Mouse (Mus musculus) kidney, postnatal 25 days (tissue): Measurements from ENCODE around the gene Zdhhc19.

Experiments
- DNase-seq, 2 experiments: peaks; one replicate each; pipeline ENCODE4 v3.0.0; 2021; ENCODE audit warnings: mixed read lengths in 2 of 2

The Zdhhc19 gene

DNA sequence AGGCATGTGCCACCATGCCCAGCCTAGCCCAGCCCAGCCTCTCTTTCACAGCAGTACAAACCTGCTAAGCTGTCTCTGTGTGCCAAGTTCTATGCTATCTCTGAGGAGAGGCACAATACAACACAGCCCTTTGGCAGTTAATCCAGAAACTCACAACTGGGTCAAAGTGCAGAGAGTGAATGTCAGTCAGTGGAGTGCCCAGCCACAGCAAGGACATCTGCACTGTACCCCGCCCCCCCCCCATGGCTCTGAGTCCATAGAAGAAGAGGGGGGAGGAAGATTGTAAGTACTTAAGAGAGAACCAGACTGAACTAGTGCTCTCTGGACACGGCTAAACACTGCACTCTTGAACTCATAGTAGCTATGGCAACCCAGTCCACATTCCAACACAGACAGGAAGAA, 55.3 kb downstream of the Zdhhc19 start:
- DNase-seq = peak; percentile 61 to 84

DNA sequence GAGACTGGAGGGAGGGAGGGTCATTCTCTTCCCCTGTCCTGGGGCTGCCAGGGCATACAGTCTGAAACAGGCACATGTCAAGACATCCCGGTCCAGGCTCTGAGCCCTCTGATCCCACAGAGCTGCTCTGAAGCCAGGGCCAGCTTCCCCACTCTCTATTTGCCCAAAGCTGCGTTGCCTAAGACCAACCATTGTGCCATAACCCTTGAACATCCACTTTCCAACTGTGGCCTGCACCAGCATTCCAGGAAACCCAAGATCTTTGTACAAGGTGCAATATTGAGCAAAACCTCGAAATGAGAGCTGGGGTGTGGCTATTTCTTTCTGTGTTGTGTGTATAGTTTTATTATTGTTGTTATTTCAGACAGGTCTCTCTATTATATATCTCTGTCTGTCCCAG, 59.5 kb downstream of the Zdhhc19 start:
- no peak for DNase-seq

DNA sequence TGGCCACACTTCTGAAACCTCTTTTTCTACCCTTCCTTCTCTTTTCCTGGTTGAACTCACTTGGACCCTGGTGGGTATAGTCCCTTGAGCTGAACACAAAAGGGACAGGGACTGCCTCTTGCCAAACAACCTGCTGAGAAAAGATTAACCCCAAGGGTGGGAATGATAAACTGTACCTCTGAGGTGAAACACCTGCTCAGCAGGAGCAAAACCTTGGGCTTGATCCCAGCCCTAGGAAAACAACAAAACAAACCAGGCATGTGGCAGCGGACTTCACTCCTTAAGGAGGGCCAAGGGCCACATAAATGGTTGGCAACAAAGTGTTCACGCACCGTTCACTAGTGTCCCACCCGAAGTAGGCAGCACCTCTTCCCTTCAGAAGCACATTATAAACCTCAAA, 63.4 kb downstream of the Zdhhc19 start:
- DNase-seq = peak; percentile 9 to 54

DNA sequence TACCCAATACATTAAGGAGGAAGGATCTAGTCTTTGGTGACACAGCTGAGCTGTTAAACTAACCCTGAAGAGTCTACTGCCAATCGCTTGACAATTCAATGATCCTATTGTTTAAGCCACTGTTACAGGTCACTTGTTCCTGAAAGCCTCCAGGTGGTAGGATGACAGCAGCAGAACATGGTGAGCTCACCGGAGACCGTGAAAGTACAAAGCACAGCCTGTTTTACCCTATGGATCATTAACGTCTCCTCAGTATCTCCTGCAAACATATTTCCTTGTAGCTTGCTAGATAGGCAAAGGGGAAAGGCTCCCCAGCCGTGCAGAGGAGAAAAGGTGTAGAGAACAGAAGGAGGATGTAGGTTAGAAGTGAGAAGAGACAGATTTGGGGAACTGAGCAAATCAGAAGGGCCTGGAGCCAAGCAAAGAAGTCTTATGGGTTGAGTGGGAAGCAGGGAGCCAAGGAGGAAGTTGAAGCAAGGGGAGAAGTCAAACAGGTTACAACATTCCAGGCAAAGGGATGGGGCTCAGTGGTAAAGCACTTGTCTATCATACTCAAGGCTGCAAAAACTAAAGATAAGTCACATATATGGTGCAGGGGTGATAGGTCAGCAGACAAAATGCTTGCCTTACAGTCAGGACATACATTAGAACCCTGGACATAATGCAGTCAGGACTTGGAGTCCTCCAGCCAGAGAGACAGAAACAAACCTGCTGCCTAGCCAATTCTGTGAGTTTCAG, 67.2 kb downstream of the Zdhhc19 start:
- DNase-seq = no peak

DNA sequence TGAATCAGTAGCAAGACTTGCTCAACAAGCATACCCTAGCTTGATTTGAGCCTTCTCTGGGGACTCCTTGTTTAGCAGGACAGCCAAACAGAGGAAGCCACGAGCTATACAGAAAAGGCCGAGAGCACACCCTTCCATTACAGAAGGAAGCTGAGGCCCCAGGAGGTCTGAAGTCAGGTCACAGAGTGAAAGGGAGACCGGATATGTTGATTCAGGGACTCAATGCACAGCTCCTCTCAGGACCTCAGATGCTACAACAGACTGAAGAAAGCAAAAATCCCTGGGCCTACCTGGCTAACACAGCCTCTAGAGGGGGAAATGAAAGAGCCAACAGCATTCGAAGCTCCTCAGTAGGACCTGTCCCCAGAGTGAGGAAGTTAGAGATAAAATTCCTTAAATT, 71.2 kb downstream of the Zdhhc19 start:
- DNase-seq = no peak

DNA sequence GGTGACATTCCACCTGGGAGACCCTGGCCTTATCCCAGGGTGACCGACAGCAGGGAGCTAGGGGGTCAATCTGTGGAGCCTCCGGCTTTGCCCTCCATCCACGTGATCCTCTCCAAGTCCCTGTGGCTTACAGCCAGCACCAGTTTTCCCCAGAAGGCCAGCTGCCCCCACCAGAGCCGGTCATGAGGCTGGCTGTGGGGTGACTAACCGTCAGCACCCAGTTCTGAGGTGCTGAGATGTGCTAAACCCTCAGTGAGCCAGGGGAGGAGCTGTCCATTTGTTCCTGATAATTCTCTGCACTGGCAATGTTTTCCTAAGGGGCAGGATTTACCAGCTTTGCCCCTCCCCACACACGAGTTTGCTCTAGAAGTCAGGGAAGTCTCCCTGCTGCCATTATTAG, 72.3 kb downstream of the Zdhhc19 start:
- peak in 1 of 2 experiments; percentile 45 for DNase-seq

DNA sequence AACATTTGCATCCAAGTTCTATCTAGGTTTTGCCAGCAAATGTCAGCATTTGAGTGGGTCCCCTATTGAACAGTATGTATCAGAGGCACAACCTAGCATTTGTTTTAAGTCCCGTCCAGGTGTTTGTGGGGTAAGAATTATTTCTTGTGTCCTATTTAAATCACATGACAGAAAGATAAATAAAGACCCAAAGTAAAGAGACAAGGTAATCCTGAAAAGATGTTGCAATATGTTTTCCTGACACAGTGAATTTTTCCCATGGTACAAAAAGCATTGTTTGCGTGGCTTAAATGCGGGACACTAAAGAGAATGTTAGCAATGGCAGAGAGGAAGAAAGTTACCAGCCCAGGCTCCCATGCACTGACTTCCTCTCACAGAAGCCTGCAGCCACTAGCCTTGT, 74.0 kb downstream of the Zdhhc19 start:
- DNase-seq = no peak

DNA sequence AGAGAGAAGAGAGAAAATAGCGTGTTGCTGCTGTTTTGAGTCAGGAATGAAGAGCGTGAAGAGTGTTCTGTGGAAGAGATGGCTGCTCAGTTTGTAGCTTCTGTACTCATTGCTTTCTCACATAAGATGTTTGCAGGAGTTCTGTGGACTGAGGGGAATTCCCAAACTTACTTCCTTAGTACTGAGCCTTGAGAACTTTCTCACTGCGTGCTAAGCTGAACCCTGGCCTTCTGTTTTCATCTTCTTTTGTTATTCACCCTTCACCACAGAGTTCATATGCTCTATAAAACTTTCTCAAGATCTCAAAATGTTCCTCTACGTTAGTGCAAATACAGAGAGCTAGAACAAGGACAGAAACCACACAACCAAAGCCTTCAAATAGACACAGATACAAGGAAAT, 76.5 kb downstream of the Zdhhc19 start:
- DNase-seq = no peak

DNA sequence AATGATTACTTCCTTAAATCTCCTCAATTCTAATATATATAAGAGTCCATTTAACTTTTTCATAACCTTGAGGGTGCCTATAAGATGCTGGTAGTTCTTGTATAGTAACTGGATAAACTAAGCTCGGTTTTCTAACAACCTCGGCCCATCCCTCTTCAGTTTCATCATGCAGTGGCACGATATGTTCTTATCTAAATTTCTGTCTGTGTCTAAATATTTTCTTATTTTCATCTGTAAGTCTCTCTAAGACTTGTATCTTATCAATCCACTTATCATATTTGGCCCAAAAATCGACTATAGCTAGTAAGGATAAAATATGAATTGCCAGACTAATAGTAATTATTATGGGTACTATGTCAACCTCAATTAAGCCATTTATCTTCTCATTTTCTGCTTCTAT, 90.4 kb downstream of the Zdhhc19 start:
- DNase-seq = no peak

DNA sequence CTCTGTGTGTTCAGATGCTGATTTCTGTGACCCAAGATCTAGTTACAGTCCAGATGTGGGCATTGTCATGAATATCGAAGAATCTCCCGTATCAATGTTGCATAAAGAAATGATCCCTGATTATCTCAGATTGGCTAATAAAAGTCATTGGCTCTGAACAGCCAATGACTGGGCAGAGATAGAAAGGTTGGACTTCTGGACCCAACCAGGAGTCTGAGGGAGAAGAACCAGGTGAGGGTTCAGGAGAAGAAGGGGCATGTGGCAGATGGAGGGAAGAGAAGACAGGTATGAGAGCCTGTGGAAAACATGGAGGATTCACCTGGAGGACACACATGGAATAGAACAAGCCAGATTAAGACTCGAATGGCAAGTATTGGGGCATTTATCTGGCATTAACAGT, 92.5 kb downstream of the Zdhhc19 start:
- DNase-seq = no peak

DNA sequence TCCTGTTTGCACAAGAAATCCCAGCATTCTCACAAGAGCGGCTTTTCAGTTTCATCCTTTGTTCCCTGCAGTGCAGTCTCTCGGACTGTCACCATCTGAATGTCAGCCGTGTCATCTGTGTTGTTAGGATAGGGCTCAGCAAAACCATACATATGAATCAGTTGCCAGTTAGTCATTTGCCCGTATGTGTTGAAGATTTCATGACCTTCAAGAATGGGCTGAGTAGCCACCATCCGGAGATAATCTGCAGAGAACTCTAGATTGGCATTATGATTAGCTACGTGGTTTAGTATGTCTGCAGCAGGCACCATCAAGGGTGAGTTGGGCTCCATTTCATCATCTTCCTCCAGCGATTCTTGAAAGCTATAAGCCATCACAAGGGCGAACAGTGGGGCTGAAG, 95.5 kb downstream of the Zdhhc19 start:
- no peak for DNase-seq

DNA sequence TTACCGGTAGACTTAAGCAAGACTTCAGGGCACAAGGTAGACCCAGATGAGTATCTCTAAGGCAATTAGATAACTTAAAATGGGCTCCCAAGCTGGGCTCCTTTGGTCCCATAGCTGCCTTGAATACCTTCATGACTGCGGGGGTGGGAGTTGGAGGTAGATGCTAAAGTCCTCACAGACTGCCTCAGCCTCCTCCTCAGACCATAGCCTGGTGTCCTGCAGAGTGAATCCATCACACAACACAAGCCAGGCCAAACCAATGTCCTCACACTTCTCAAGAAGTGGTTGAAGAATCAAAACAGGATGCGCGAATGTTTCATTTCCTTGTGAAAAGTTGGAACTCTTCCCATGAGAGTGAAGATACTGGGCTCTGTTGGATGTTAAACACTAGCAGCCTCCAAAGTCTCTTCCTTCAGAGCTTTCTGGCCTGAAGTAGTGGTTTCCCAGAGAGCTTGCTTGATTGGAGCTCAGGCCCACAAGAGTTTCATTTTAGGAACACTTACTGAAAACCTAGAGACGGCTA, 97.3 kb downstream of the Zdhhc19 start:
- DNase-seq = no peak

DNA sequence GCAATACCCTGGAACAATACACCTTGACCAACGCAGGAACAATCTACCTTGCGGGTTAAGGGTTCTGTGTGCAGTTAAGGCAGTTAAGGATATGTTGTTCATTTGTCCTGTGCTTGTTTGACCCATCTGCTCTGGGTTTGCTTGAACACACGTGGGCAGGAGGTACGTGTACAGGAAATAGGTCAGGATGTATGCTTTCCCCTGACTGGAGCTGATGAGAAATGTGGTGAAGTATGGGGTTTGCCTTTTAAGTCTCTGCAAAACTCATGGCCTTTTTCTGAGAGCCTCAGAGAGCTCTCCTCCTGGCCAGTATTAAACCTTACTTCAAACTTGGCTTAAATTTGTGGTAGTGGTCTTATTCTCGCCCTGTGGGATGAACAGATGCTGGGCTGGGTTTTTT, 97.9 kb downstream of the Zdhhc19 start:
- DNase-seq = no peak

DNA sequence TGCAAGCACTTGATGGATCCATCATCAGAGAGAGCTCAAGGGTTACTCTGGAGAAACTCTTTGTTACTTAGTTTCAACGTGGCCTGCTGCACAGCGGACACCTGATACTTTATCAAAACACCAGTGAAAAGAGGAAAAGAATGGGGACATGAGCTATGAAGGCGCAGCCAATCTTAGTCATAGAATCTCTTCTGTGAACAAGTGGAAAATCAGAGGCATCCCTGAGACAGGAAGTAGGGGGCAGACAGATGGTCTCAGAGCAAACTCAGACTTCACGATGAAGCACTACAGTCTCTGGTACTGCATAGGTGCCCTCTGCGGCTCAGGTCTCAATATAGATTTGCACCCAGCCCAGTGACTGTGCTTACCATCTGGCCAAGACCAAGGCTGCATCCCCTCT, 98.6 kb downstream of the Zdhhc19 start:
- DNase-seq = no peak

DNA sequence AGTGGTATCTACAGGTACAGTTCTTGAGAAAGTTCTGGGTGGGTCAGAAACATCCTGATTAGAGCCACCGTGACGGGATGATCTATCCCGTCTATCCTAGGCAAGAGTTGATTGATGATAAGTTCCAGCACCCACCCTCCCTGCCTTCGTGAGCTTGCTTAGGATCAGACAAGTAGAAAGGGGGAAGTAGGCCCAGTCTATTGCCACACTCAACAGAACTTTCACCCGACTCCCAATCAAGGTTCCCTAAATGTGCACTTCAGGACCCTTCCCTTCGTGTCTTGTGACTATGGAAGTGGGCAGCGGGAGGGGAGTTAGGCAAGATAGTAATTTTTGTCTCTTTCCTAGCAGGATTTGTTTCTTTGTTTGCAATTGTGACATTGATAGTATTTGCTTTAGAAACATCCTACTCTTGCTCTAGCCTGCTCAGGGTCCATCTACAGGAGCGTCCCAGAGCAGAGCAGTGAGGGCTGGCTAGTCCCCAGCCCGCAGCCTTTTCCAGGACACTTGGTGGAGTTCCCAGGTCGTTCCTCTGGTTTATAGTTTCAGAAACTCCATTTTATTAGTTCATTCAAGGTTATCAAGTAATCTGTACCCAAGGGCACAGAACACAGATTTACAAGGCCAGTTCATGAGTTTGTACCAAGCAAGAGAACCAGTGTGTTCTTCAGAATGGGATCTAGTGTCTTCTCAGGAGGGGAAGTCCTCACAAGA, 99.2 kb downstream of the Zdhhc19 start:
- no peak for DNase-seq

DNA sequence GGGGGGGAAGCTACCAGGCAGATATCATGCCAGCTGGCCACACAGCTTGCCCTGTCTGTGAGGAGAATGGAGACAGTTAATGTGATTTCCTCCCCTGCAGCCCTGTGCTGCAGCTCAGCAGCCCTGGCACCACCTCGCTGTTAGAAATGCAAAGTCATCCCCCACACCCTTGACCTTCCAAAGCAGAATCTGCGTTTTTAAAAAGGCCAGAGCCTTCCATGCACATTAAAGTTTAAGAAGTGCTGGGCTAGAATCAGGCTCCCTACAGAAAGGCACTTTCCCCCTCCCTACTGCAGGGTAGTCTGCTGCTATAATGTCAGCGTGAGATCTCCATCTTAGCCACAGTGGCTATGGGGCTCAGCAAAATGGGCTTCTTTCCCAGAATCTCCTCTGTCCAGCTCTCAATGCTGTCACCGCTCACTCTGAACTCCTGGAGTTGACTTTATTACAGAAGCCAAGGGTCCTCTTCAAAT, 101.9 kb downstream of the Zdhhc19 start:
- no peak for DNase-seq

DNA sequence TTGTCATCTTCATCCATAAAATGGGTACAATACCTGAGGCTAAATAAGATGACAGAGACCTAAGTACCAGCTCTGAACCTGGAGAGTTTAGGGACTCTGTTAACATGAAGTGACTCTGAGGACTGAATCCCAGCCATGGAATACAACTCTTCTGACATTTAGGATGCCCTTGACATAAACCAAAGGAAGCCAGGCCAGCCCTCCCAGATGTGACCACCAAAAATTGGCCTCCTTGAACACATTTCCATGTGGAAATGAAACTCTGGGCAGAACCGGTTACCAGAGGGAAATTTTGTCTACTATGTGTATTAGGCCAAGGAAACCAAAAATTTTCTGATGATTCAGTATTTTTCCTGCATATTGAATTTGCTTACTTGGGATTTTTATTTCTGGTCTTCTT, 103.1 kb downstream of the Zdhhc19 start:
- no peak for DNase-seq

DNA sequence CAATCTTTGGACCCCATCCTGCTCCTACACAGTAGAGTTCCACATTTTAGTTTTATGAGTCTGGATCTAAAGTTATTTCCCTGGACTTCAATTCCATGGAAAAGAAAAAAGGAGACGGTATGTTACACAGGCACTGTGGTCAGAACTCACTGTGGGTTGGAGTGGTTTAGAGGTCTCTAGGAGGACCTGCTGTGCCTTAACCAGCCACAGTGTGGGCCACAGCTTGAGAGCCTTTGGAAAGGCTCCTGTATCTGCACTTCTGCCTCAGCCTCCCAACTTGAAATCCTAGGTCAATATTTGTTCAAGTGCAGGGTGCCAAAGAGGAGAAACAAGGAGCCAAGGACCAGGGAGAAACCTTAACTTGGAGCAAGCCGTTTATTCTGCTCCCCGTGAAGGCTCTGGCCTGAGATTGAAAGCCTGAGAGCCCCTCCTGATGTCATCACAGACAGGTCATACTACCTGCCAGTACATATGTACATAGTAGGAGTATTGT, 106.2 kb downstream of the Zdhhc19 start:
- DNase-seq = no peak

DNA sequence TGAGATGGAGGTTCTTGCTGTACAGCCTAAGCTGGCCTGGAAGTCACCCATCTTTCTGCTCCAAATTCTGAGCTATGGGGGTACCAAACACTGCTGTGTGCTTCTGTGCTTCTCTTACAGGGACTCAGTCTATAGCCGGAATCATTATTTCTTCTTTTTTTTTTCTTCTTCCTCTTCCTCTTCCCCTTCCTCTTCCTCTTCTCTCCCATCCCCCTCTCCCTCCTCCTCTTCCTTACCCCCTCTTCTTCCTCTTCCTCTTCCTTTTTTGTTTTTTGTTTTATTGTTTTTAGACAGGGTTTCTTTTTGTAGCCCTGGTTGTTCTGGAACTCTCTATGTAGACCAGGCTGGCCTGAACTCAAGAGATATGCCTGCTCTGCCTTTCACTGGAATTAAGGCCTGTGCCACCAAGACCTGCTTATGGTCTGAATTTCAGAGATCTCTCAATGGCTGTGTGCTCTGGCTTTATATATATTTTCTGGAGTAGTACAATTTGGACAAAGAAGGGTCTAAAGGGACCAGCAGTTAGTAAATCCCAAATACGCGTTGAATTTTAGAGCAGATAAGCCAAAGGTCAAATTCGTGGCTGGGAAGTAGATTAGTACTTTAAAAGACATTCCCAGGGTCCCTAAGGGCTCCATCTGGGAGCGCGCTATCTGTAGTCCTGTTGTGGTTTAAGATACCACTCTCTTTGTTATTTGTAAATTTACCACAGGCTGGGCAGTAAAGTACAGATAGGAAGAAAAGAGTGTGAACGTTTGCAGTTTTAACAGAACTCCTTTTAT, 111.7 kb downstream of the Zdhhc19 start:
- DNase-seq = no peak

DNA sequence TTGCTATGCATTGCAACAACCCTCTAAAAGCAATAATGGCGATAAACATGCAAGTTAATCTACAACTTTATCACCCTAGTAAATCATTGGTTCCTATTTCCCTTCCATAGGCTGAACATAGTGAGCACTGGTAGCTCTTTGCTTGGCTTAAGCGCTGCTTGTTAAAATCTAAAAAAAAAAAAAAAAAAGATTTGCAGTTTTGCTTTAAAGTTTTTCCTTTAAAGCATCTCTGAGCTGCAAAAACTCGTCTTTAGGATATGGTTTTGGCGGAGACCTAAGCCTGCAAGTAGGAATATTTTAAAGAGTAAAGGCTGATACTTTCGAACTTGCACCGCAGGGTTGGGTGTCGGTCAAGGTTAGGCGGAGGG, 112.3 kb downstream of the Zdhhc19 start:
- DNase-seq = no peak

DNA sequence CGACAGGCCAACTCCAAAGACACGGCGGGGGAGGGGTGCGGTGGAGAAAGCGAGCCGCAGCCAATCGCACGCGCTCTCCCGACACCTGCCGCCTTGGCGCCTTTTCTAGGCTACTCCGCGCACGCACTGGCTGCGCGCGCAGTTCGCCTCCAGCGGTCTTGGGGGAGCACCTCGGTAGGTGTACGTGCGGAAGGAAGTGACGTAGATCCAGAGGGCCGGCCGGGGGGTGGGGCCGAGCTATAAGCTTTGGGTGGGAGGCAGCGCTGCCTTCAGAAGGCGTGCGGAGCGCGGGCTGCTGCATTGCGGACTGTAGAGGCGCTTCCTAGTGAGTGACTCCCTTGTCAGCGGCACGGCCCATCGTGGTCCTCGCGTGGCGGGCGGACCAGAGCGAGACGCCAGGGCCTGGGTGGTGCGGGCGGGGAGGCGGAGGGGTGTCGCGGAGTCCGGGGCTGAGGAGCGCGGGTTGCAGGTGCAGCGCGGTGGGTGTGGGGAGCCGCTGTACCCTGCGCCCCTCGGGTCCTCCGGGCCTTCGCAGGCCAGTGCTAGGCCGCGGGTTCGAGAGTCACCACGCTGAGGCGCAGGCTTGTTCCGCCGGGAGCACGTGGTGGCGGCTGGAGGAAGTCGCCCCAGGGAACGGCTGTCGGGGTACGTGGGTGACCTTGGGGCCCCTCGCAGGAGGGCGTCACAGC, 112.8 kb downstream of the Zdhhc19 start, which contains the start of gene Tfrc:
TSS of gene Tfrc (plus strand) at position 209 of the 689 bp plus-strand sequence.
- peak; percentile 97 to 99 for DNase-seq

DNA sequence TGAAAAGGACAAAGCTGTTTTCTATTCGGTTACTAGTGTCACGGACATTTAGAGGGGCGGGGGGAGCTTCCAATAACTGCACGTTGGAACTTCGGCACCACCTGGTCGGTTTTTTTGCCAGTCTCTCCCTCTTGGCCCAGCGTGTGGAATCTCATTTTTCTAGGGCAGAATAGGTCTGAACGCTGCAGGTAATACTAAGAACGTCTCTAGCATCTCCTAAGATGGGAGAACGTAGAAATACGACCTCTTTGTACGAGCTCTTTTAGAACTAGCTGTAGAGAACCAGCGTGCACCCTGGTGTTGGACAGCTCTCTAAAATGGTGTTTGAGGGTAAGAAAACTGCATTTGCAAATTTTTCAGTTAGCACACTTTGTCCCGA, 113.3 kb downstream of the Zdhhc19 start:
- no peak for DNase-seq
